Mouse (Mus musculus) layer of hippocampus, postnatal 25 days (tissue): ENCODE data around the gene Gm6370. TPM values are rescaled to one million over a fixed set of nuclear protein-coding genes. Genes with fewer than 3 reads are reported as not detected.
A peak's percentile ranks its signal among the peaks of the same experiment; 100 is the strongest.
"Not testable (repeated sequence)": the region's sequence is repeated elsewhere in the genome, so short reads cannot be mapped to it uniquely, and the experiment has no call there.

Source experiments
- DNase-seq, 2 experiments: peaks; one replicate each; pipeline ENCODE4 v3.0.0; 2022; ENCODE audit warnings: mixed read lengths in 2 of 2, low spot score in 1 of 2; ENCODE audit errors: extremely low spot score in 1 of 2
- total RNA-seq, 2 experiments: library from RNA; stranded (reverse); gene quantifications; 2 replicates each; pipeline ENCODE4 v1.2.3; 2021

The Gm6370 gene
- not detected for total RNA-seq

- not testable (repeated sequence) for DNase-seq
Observed at GRCm38 (mm10) chr5:146491063-146491462, at the start of gene Gm6370. TSS of gene Gm6370 (plus strand) at chr5:146491363.

DNA sequence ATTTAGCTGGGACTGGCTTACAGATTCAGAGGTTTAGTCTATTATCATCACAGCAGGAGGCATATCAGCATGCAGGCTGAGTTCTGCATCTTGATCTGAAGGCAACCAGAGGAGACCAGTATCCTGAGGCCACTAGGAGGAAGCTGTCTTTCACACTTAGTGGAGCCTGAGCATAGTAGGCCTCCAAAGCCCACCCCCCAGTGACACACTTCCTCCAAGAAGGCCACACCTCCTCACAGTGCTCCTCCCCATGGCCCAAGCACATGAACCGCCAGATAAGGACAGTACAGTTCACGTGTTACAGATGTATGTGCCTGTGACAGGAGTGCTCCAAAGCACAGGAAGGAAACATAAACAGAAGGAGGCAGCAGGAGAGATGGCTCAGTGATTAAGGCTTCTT, 48.4 kb upstream of the Gm6370 start:
- DNase-seq = no peak

DNA sequence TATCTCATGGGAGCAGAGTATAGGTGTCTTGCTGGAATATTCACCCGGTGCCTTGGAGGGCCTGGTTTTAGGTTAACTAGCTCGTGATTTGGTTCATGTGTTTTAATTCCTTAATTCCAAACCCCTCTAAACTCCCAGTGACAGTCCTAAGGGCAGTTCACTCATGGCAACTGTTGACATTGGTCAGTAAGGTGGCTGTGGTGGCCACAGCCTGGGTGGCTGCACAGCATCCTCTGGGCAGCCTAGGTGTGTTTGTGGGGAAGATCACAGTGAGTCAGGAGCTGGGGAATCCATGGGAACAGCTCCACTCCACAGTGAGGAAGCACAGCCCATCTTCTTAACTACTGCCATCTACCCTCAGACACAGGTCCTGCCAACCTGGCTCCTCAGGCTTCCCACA, 44.5 kb upstream of the Gm6370 start:
- no peak for DNase-seq

DNA sequence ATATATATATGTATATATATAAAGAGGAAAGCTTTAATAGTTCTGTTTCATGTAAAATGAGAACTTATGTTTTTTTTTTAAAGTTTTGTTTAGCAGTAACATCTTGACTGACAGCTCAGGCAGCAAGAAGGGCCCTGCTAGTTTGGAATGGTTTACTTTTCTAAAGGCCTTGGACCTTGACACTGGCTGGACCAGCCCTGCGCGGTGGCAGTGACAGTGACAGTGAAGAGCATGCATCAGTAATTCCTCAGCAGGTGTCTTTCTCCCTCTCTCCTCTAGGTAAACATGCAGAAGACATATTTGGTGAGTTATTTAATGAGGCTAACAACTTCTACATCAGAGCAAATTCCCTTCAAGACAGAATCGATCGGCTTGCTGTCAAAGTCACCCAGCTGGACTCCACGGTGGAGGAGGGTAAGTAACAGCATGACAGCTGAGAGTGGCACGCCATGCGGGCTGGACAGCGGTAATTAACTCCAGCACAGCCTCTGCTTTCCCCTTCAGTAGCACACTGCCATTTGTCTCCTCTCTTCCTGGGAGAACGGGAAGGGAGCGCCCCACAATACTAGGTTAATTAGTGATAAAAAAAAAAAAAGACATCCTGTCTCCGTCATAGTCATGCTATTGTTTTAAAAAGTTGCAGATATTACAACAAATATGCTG, 39.4 kb upstream of the Gm6370 start:
- DNase-seq = no peak

DNA sequence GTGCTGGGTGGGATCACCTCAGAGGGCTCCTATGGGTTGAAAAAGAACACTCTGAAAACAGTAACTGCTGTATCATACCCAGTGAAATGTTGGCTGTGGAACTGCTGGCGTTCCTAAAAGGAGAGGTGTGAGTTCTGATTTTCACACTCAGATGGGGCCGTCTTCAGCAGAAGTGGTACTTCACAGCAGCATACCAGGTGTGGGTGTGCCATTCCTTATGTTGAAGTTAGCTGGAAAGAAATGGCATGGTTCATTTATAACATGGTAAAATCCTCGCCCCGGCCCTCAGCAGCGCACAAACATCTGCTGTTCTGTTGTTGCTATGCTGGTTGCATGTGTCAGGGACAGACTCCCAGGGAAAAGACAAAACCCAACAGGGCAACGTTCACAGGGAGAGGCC, 37.6 kb upstream of the Gm6370 start:
- DNase-seq = no peak

GRCm38 (mm10) chr5:146461612-146462011, 29.6 kb upstream of the Gm6370 start:
- no peak for DNase-seq

- no peak for DNase-seq
Observed at GRCm38 (mm10) chr5:146466663-146467062, 24.5 kb upstream of the Gm6370 start.

DNA sequence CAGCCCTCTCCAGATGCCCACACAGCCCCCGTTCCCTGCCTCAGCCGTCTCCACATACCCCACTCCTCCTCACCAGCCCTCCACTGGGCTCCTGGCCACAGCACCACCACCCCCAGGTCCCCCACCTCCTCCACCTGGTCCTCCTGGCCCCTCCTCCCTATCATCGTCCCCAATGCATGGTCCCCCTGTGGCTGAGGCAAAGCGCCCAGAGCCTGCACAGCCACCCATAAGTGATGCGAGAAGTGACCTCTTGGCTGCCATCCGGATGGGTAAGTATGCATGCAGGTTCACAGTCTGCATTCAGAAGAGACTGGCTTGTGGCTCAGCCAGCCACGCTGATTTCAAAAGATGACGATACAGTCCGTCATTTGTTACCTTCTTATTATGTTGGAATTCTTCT, 22.9 kb upstream of the Gm6370 start:
- DNase-seq = no peak

- no peak for DNase-seq
Observed at GRCm38 (mm10) chr5:146470821-146471220, 20.3 kb upstream of the Gm6370 start.

DNA sequence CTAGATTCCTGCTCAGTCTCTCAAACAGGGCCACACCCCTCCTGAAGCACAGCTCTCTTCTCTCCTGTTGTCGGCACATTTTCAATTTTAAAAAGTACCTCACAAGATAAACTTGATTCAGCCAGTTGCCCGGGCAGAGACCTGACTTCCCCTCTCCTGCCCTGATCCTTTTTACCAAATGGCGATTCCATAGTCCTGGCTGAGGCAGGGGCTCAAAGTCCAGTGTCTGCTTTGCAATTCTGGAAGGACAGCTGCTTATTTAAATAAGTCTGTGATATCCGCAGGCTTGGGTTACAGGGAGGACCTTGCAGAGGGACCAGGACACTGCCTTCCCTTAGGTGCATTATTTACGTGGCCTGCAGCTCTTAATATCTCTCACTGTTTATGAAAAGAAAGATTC, 19.9 kb upstream of the Gm6370 start:
- no peak for DNase-seq

DNA sequence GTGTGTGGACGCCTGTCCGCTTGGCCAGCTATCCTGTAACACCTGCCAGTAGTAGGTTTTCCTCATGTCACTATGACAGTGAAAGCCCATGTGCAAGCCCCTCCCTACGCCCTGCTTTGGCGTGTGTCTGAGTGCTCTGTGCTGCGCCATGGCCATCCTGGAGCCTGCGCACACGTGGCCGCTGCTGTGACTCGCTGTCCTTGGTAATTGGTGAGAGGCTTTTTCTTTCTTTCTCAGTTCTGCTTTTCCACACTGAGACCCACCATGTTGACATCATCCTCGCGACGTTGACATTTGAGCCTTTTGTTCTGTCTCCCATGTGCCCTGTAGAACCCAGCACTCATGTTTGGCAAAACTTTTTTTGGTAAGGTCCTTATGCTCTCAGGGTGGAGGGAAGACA, 19.3 kb upstream of the Gm6370 start:
- no peak for DNase-seq

DNA sequence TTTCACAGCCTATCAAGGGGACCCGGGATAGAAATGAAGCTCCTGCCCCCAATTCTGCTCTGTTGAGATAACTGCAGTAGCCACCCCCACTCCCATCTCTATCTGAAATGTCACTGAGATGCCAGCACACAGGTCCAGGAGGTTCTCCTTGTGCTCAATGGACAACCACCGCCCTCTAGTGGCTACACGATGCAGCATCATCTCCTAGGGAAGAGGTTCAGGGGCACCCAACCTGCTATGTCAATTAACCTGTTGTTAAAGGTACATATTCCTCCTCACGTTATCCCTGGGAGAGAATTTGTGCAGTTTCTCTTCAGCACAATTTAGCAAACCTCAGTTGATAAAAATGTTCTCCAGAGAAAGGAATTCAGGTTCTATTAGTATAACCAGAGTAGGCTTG, 11.6 kb upstream of the Gm6370 start:
- peak; percentile 28 to 53 for DNase-seq

- DNase-seq = not testable (repeated sequence)
Observed at GRCm38 (mm10) chr5:146481665-146482064, 9.5 kb upstream of the Gm6370 start, which contains the start of gene Gm6408. TSS of gene Gm6408 (plus strand) at chr5:146481965.

DNA sequence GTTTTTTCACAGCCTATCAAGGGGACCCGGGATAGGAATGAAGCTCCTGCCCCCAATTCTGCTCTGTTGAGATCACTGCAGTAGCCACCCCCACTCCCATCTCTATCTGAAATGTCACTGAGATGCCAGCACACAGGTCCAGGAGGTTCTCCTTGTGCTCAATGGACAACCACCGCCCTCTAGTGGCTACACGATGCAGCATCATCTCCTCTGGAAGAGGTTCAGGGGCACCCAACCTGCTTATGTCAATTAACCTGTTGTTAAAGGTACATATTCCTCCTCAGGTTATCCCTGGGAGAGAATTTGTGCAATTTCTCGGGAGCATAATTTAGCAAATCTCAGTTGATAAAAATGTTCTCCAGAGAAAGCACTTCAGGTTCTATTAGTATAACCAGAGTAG, 2.2 kb upstream of the Gm6370 start:
- DNase-seq = peak in 1 of 2 experiments; percentile 41

- not testable (repeated sequence) for DNase-seq
Observed at GRCm38 (mm10) chr5:146502099-146502498, 10.9 kb downstream of the Gm6370 start, which contains the start of gene 4930449I24Rik. TSS of gene 4930449I24Rik (plus strand) at chr5:146502399.

GRCm38 (mm10) chr5:146513823-146514222, 22.7 kb downstream of the Gm6370 start, which contains the start of gene Gm3402:
TSS of gene Gm3402 (plus strand) at chr5:146514123.
- not testable (repeated sequence) for DNase-seq

DNA sequence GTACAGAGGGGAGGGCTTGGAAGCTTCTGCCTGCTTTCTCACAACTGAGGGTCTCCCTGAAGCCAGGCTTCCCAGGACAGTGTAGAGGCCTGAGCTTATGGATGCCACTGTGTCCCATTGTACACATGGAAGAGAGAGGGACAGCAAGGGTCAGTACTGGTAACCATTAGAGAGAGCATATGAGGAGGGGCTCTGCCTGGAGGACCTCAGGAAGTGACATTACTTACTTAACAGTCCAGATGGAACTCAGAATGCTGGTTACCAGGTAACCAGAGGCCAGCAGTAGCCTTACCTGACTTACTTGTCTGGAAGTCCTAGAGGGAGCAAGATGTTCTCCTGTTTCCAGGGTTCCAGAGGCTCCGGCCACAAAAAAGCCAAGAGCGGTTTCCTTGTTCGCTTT, 34.3 kb downstream of the Gm6370 start, which contains the start of gene Gm3404:
Gm3404 (plus strand) TSS at position 301 of the 400 bp plus-strand sequence.
- not testable (repeated sequence) for DNase-seq

DNA sequence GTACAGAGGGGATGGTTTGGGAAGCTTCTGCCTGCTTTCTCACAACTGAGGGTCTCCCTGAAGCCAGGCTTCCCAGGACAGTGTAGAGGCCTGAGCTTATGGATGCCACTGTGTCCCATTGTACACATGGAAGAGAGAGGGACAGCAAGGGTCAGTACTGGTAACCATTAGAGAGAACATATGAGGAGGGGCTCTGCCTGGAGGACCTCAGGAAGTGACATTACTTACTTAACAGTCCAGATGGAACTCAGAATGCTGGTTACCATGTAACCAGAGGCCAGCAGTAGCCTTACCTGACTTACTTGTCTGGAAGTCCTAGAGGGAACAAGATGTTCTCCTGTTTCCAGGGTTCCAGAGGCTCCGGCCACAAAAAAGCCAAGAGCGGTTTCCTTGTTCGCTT, 46.2 kb downstream of the Gm6370 start, which contains the start of gene Gm3409:
Gm3409 (plus strand) TSS at position 301 of the 400 bp plus-strand sequence.
- DNase-seq = not testable (repeated sequence)
